Mouse (Mus musculus): ENCODE measurements around the gene Arhgap21. TPM values are rescaled to one million over a fixed set of nuclear protein-coding genes. Genes with fewer than 3 reads are reported as not detected.

Gene Arhgap21
- polyA plus RNA-seq, 1 experiment from 2014 or later = 4.5 TPM

DNA sequence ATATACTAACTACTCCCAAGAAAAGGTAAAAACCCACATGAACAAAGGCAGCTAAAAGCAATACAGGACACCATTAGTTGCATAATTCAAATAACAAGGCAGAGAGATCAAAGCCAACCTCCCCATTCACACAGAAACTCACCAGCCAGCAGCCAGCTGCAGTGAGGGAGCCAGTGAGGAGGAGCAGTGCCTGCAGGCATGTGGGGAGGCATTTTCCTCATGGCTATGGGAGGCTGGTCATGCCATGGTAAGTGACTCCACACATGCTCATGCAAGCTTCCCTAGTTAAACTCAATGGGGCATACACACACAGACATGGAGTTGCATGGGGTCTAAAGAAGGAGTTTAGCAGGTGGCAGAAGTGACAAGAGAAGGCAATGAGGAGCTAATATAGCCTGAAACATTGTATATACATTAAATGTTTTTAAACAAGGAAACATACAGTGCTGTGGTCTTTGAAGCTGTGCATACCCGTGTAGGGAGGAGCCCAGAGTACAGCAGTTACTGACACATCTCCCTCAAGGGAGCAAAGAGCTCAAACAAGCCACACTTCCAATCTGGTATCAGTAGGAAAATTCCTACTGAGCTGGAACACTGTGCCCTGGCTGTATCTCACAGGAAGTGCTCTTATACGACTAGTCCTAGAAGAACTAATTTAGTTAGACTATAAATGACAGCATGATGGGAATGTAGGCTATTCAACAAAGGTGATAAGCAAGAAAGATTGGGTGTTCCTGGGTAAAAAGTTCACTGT lies 99.3 kb downstream of the Arhgap21 start:
- Histone ChIP-seq H3K27me3 (ENCODE audit: insufficient read depth, low read length) (no peaks in the 10 kb centered on the region), H3K4me3 (ENCODE audit: low read depth, low read length) (no peak overlapping the region), H3K9ac (replicated peaks) (no peak overlapping the region), H3K9me3 (ENCODE audit: low read length) (no peaks in the 10 kb centered on the region), H3K4me1 (ENCODE audit: insufficient read depth) (no peaks in the 10 kb centered on the region), H3K36me3 (replicated peaks; ENCODE audit: insufficient read depth, low read length) (peaks cover 21% of the 10 kb centered on the region), H3K27ac (ENCODE audit: low read depth) (no peak overlapping the region), H3K4me2 (ENCODE audit: low read depth, low read length) (no peak overlapping the region)
- ATAC-seq = no peak
- WGBS (ENCODE audit: insufficient replicate concordance) = 64% methylated on average over 2 of the region's 2 CpGs
- no peak for DNase-seq
- TF ChIP-seq EP300 (IDR thresholded peaks at IDR 0.05; ENCODE audit: low read depth) = no peak
- TF ChIP-seq CTCF (IDR thresholded peaks at IDR 0.05; ENCODE audit: low read depth) = no peak

DNA sequence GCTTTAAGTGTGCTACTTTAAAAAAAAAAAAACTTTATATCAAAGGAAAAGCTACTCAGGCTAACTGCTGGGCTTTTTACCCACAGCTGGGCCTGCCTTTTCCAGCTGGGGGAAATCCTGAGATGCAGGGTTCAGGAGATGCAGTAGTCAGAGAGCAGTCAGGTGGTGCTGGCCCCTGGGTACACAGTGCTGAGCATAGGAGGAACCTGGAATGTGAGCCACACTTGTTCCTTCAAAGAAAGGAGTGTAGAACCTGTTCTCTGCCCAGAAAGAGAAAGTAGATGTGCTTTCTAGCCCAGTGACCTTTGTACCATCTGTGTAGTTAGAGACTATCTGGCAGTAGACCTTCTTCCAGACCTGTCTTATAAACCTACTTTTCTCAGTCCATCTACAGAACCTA lies 100.6 kb downstream of the Arhgap21 start:
- no peak for TF ChIP-seq EP300 (IDR thresholded peaks at IDR 0.05; ENCODE audit: low read depth)
- TF ChIP-seq CTCF (IDR thresholded peaks at IDR 0.05; ENCODE audit: low read depth) = no peak
- Histone ChIP-seq H3K4me2 (ENCODE audit: low read depth, low read length) (no peak overlapping the region), H3K4me1 (ENCODE audit: insufficient read depth) (no peaks in the 10 kb centered on the region), H3K27ac (ENCODE audit: low read depth) (no peak overlapping the region), H3K36me3 (replicated peaks; ENCODE audit: insufficient read depth, low read length) (peaks cover 28% of the 10 kb centered on the region), H3K9me3 (ENCODE audit: low read length) (no peaks in the 10 kb centered on the region), H3K27me3 (ENCODE audit: insufficient read depth, low read length) (no peaks in the 10 kb centered on the region), H3K9ac (replicated peaks) (no peak overlapping the region), H3K4me3 (ENCODE audit: low read depth, low read length) (no peak overlapping the region)
- no peak for DNase-seq
- no peak for ATAC-seq

DNA sequence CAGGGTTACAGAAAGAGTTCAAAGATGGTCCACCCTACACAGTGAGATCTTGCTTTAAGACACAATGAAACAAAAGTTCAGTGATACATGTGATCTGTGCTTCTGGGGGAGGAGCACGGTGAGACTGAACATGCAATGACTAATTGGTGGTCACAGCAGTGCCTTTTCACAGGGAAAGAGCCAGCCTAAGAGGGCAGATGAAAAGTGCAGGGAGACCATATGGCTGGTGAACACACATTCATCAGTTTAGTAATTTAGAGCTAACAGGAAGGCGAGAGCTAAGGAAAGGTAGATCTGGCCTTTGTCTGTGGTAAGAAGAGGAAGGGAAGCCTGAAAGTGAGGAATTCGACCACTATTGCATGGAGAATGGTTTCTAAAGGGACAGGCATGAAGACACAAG lies 102.9 kb downstream of the Arhgap21 start:
- Histone ChIP-seq H3K9me3 (ENCODE audit: low read length) (no peaks in the 10 kb centered on the region), H3K27me3 (ENCODE audit: insufficient read depth, low read length) (no peaks in the 10 kb centered on the region), H3K9ac (replicated peaks) (no peak overlapping the region), H3K4me2 (ENCODE audit: low read depth, low read length) (no peak overlapping the region), H3K4me1 (ENCODE audit: insufficient read depth) (no peaks in the 10 kb centered on the region), H3K36me3 (replicated peaks; ENCODE audit: insufficient read depth, low read length) (peaks cover 44% of the 10 kb centered on the region), H3K27ac (ENCODE audit: low read depth) (no peak overlapping the region), H3K4me3 (ENCODE audit: low read depth, low read length) (no peak overlapping the region)
- no peak for DNase-seq
- TF ChIP-seq CTCF (IDR thresholded peaks at IDR 0.05; ENCODE audit: low read depth) (no peak), EP300 (IDR thresholded peaks at IDR 0.05; ENCODE audit: low read depth) (no peak)
- 82% methylated on average over 3 of the region's 3 CpGs for WGBS (ENCODE audit: insufficient replicate concordance)
- no peak for ATAC-seq

DNA sequence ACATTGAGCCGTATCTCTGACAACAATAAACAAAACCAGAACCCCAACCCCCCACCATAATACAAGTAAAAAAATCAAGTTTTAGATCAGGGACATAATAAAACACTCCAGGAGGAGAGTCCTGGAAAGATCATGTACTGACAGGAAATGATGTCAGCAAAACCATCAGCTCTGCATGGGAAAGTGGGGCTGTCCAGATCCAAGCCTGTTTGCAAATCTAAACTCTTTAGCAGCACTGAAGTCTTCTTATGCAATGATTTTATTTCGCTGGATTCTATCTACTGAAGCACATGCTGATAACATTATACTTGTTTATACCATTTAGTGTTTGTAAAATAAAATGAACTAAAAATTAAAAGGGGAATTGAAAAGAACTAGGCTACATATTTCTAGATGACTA lies 104.1 kb downstream of the Arhgap21 start:
- Histone ChIP-seq H3K4me1 (ENCODE audit: insufficient read depth) (no peaks in the 10 kb centered on the region), H3K9me3 (ENCODE audit: low read length) (no peaks in the 10 kb centered on the region), H3K36me3 (replicated peaks; ENCODE audit: insufficient read depth, low read length) (peaks cover 55% of the 10 kb centered on the region), H3K4me3 (ENCODE audit: low read depth, low read length) (no peak overlapping the region), H3K27ac (ENCODE audit: low read depth) (no peak overlapping the region), H3K4me2 (ENCODE audit: low read depth, low read length) (no peak overlapping the region), H3K27me3 (ENCODE audit: insufficient read depth, low read length) (no peaks in the 10 kb centered on the region), H3K9ac (replicated peaks) (no peak overlapping the region)
- DNase-seq (no peak), ATAC-seq (no peak)
- 87% methylated on average over 2 of the region's 2 CpGs for WGBS (ENCODE audit: insufficient replicate concordance)
- TF ChIP-seq CTCF (IDR thresholded peaks at IDR 0.05; ENCODE audit: low read depth) (no peak), EP300 (IDR thresholded peaks at IDR 0.05; ENCODE audit: low read depth) (no peak)

DNA sequence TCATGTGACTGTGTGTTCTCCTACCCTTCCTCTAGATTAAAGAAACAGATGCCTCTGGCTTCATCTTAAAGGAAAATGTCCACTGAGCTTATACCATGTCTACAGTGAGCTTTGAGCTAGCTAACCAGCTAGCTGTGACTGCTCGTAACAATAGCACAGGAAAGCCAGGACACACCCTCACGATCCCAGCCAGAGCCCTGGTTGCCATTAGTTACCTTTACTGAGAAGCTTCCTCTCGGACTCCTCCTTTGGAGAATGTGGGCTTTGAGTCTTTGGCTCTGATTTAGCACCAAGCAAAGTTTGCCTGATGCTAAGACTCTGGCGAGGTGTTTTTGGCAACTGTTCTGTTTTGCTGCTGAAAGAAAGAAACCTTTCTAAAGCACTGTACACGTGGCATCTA lies 107.9 kb downstream of the Arhgap21 start:
- H3K4me1 ChIP-seq (ENCODE audit: insufficient read depth) = no peaks in the 10 kb centered on the region
- no peak for TF ChIP-seq CTCF (IDR thresholded peaks at IDR 0.05; ENCODE audit: low read depth)
- no peak for TF ChIP-seq EP300 (IDR thresholded peaks at IDR 0.05; ENCODE audit: low read depth)
- no peak overlapping the region for H3K4me2 ChIP-seq (ENCODE audit: low read depth, low read length)
- no peaks in the 10 kb centered on the region for H3K9me3 ChIP-seq (ENCODE audit: low read length)
- no peak overlapping the region for H3K9ac ChIP-seq (replicated peaks)
- H3K27ac ChIP-seq (ENCODE audit: low read depth) = no peak overlapping the region
- WGBS (ENCODE audit: insufficient replicate concordance) = 88% methylated on average over 5 of the region's 5 CpGs
- no peak for ATAC-seq
- no peak overlapping the region for H3K4me3 ChIP-seq (ENCODE audit: low read depth, low read length)
- H3K36me3 ChIP-seq (replicated peaks; ENCODE audit: insufficient read depth, low read length) = peaks cover 76% of the 10 kb centered on the region
- no peak for DNase-seq
- no peaks in the 10 kb centered on the region for H3K27me3 ChIP-seq (ENCODE audit: insufficient read depth, low read length)

DNA sequence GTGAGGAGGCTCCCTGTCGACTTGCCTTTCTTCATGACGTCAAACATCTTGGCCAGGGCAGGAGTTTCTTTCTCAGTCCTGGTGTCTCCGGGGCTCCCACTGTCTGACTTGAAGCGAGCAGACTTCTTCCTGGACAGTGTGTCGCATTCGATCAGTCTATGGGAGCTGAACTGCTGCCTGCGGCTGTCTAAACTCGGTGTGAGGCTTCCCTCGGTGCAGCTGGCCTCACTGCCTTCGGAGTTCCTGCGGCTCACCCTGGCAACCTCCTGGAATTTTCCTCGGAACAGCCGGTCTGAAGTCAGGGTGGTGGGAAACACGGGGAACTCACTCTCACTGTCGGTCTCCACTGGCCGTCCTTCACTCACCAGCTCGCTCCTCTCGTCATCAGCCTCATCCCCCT lies 119.3 kb downstream of the Arhgap21 start:
- H3K27ac ChIP-seq (ENCODE audit: low read depth) = no peak overlapping the region
- H3K9ac ChIP-seq (replicated peaks) = no peak overlapping the region
- peaks cover 58% of the 10 kb centered on the region for H3K36me3 ChIP-seq (replicated peaks; ENCODE audit: insufficient read depth, low read length)
- H3K4me2 ChIP-seq (ENCODE audit: low read depth, low read length) = no peak overlapping the region
- TF ChIP-seq EP300 (IDR thresholded peaks at IDR 0.05; ENCODE audit: low read depth) = no peak
- TF ChIP-seq CTCF (IDR thresholded peaks at IDR 0.05; ENCODE audit: low read depth) = no peak
- H3K4me3 ChIP-seq (ENCODE audit: low read depth, low read length) = no peak overlapping the region
- WGBS (ENCODE audit: insufficient replicate concordance) = 87% methylated on average over 18 of the region's 18 CpGs
- no peaks in the 10 kb centered on the region for H3K27me3 ChIP-seq (ENCODE audit: insufficient read depth, low read length)
- DNase-seq = no peak
- no peaks in the 10 kb centered on the region for H3K4me1 ChIP-seq (ENCODE audit: insufficient read depth)
- ATAC-seq = no peak
- no peaks in the 10 kb centered on the region for H3K9me3 ChIP-seq (ENCODE audit: low read length)

Data from liver, postnatal 0 days (tissue).